ENCODE assay signal across 13 mouse cellular contexts in genomic region chr13:98896434-98897126, GRCm38 (mm10). TPM values are rescaled to one million over a fixed set of nuclear protein-coding genes. Genes with fewer than 3 reads are reported as not detected.
A peak's percentile ranks its signal among the peaks of the same experiment; 100 is the strongest.
DNase-seq lines count a peak whose midpoint lies in the region; ATAC-seq lines count a peak whose summit lies in the region.
"Had no signal": no experiment of that assay in that cellular context is flagged by ENCODE, and none has a peak within 500 bp of the region (broad histone marks: within the 10 kb centered on the region; RNA-seq: fewer than 3 reads in every experiment).

No protein-coding gene starts in this region.

- peaks cover 16% of the 10 kb centered on the region for H3K4me1 ChIP-seq in intestine, embryonic 16.5 days (ENCODE audit: control insufficient read depth, insufficient read depth, low read length)

- H3K36me3 ChIP-seq in intestine, embryonic 16.5 days (ENCODE audit: control insufficient read depth, insufficient read depth, low read length) = no peaks in the 10 kb centered on the region
- H3K36me3 ChIP-seq: lung, embryonic 15.5 days had no signal

- peak; percentile 85 for DNase-seq in 416B (ENCODE audit: low read depth)
- no peak for DNase-seq in spleen, postnatal 4 days (ENCODE audit: low spot score in 2 of 2)
- no peak for DNase-seq in urinary bladder, postnatal 10 days (ENCODE audit: low spot score)
- no peak for DNase-seq in kidney, postnatal 4 days
- no peak for DNase-seq in urinary bladder, adult 18-20 months (ENCODE audit: low spot score in 2 of 2)
- DNase-seq: adrenal gland, adult 8-10 months; cerebellum, adult 11 months; kidney, adult 18-20 months; retina, postnatal 1 day had no signal

- 55% methylated on average over 7 of the region's 7 CpGs for WGBS in intestine, embryonic 16.5 days

- no peak overlapping the region for H3K4me2 ChIP-seq in intestine, embryonic 16.5 days (ENCODE audit: low read depth, low read length)
- H3K4me2 ChIP-seq: lung, embryonic 15.5 days had no signal

- no peaks in the 10 kb centered on the region for H3K9me3 ChIP-seq in intestine, embryonic 16.5 days (ENCODE audit: control insufficient read depth, low read length)
- H3K9me3 ChIP-seq: lung, embryonic 15.5 days had no signal

- H3K9ac ChIP-seq in intestine, embryonic 16.5 days (ENCODE audit: low read depth, low read length) = no peak overlapping the region
- H3K9ac ChIP-seq: lung, embryonic 15.5 days had no signal

- no peak overlapping the region for H3K4me3 ChIP-seq in intestine, embryonic 16.5 days (ENCODE audit: low read length)
- H3K4me3 ChIP-seq: lung, embryonic 15.5 days had no signal

- no peaks in the 10 kb centered on the region for H3K27me3 ChIP-seq in intestine, embryonic 16.5 days (replicated peaks; ENCODE audit: control insufficient read depth, insufficient read depth, low read length)
- H3K27me3 ChIP-seq: lung, embryonic 15.5 days had no signal

- no peak overlapping the region for H3K27ac ChIP-seq in intestine, embryonic 16.5 days (ENCODE audit: low read length)
- H3K27ac ChIP-seq: lung, embryonic 15.5 days had no signal

- ATAC-seq in CD4-positive, CD25-positive, alpha-beta regulatory T cell, adult 4 months = peak; percentile 99
- peak; percentile 59 for ATAC-seq in intestine, embryonic 16.5 days
- peak; percentile 65 for ATAC-seq in megakaryocyte-erythroid progenitor cell, adult 5-6 weeks (replicated peaks; ENCODE audit: low FRiP score, low TSS enrichment, poor library complexity, severe bottlenecking)

RNA-seq across cellular contexts. Expression of gene Tnpo1, which starts 29.6 kb away (rescaled TPM):
- polyA plus RNA-seq in CD4-positive, CD25-positive, alpha-beta regulatory T cell, adult 4 months (2017; shearing (Covaris generic)) = 10 to 100 TPM; 23.1 to 39.0 TPM
- polyA plus RNA-seq in intestine, embryonic 16.5 days (2015; fragmentation: Nextera tagmentation; extraction: Ambion mirVana) = 49.7 and 50.7 TPM in 2 replicates
- 87.0 and 108 TPM in 2 replicates for total RNA-seq in megakaryocyte-erythroid progenitor cell, adult 5-6 weeks (2014; fragmentation: Nextera tagmentation)
- 117 and 119 TPM in 2 replicates for total RNA-seq in megakaryocyte-erythroid progenitor cell, adult 5-6 weeks (2017)
